Mouse (Mus musculus): ENCODE results near the gene Lekr1.
A peak's percentile ranks its signal among the peaks of the same experiment; 100 is the strongest.

Gene Lekr1

DNA sequence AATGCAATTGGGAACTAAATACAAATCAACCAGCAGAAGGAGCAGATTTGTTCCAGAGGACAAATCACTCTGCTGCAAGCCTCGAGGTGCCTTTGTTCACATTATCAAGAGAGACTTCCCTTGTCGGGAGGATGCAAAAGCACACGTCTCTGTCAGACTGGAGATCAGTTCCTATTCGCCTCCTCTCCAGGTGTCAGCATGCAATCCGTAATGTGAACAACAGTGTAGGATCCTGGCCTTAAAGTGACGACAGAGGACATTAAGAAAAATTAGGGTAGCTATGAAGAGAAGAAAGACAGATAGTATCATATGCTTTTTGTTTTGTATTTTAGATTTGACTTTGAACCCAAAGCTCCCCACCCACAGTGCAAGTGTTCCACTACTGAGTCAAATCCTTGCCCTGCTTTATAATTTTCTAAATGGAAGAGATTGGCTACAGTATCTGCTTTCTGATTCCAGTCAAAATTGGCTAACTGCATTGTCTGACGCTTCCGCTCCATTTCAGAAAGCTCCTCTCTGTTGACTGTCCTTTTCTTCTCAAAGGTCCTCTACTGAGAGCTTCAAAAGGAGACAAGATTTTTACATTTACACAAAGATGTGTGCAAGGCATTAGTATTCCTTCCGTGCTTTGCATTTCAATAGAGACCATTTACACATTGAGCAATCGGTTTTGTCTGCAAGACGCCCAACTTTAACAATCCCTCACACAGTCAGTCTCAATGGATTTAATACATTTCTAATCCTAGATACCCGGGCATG, 8.9 kb upstream of the Lekr1 start:
- DNase-seq (ENCODE audit: low spot score), result no peak

GRCm38 (mm10) chr3:65658081-65658612, 7.9 kb upstream of the Lekr1 start:
- DNase-seq (ENCODE audit: low spot score), result no peak

DNA sequence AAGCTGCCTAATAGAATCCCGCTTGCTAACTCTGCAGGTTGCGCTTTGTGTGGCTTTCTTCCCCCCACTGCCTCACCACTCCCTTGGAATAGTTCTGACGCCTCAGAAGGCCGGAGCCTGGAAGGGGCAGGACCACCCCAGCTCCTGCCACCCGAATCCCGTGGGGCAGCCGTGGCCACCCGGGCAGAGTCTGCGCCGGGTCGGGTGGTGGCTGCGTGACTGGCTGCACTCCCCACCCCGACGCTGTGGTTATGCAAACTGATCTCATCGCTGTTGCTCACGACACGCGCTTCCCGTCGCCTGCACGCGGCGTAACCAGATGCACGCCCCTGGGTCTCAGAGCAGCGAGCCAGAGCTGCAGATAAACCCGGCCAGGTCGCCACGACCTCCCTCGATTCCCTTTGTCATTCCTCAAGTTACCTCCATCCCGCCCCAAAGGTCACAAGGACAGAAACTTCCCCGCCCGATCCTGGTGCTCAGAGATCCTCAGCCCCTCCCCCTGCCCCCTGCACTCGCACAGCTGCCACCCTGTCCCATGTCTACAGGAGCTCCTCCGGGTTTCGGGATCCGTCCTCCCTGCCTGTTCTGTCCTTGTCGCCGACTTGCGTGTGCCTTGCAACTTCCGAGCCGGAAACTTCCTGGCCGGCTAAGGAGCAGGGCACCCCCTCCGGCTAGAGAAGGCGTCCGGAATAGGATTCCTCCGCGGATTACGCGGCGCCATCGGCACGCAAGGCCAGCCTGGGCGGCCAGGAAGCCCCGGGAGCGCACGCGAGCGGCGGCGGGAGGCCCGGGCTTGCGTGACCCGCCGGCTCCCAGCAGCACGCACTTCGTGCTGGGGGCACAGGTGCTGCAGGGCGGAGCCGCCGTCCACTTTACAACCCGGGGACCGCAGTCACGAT, 7.1 kb upstream of the Lekr1 start:
- DNase-seq (ENCODE audit: low spot score), result peak; percentile 75

GRCm38 (mm10) chr3:65659620-65659932, 6.5 kb upstream of the Lekr1 start:
- DNase-seq (ENCODE audit: low spot score), result no peak

DNA sequence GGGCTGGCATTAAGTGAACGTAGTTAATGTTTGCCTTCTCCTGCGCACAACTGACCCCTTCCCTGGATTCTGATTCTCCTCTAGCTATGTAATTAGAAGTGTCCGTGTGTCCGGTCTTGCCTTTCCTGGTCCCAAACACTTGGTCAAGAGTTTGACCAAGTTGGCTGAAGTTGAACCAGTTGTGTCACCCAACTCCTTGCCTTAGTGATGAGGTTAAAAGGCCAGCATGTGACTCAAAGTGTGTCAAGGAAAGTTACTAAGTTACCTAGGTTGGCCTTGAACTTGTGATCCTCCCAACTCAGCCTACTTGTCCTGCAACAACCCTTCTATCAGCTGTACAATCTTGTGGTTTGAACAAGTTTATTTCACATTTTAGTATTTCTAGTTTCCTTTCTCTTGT, 5.7 kb upstream of the Lekr1 start:
- no peak for DNase-seq (ENCODE audit: low spot score)

DNA sequence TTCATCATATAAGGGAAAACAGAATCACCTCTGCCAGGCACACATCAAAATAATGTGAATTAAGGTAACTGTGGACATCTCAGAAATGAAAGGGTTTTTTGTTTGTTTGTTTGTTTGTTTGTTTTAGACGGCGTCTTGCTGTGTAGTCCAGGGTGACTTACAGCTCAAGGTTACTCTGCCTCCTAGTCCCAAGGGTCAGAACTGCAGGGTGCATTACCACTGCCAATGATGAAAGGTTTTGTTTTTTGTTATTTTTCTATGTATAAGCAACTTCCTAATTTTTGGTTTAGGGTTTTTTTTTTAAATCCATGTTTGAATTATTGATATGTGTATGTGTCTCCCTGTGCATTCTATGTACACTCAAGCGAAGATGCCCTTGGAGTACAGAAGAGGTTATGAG, 4.3 kb upstream of the Lekr1 start:
- DNase-seq (ENCODE audit: low spot score), result no peak

- DNase-seq (ENCODE audit: low spot score), result no peak
Observed at GRCm38 (mm10) chr3:65663176-65663575, 2.9 kb upstream of the Lekr1 start.

- no peak for DNase-seq (ENCODE audit: low spot score)
Observed at GRCm38 (mm10) chr3:65670216-65670615, 4.2 kb downstream of the Lekr1 start.

DNA sequence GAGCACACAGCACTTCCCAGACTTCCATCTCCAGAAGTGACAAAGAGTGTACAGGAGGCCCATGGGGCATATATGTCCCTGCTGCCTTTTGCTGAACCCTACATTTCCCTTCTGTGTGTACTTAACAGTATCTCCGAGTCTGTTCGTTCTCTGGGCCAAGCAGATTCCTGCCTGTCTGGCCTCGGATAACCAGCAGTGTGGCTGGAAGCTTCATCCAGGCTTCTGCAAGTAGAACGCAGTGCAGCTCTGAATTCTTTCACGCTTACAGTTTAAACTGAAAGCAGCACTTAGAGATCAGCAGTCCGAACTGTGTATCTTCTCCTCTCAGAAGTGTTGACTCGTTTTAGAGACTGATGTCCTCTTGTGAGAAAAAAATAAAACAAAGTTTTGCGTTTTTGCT, 7.7 kb downstream of the Lekr1 start:
- peak; percentile 28 for DNase-seq (ENCODE audit: low spot score)

- no peak for DNase-seq (ENCODE audit: low spot score)
Observed at GRCm38 (mm10) chr3:65680612-65681011, 14.6 kb downstream of the Lekr1 start.

DNA sequence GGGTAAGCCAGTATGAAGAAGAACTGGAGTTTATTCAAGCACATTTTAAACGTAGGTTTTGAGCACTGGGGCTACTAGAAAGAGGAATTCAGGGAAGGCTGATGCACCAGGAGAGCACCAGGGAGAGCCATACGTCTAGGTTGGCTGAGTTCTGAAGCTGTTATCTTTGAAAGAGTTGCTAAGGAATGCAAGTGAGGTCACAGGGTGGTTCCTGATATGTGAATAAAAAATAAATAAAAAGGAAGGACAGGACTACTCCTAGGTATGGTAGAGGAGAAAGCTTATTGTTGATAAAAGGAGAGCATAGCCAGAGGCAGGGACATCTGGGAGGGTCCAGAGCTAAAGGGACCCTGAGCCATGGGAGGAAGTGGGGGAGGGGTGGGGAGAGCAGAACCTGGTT, 23.7 kb downstream of the Lekr1 start:
- no peak for DNase-seq (ENCODE audit: low spot score)

DNA sequence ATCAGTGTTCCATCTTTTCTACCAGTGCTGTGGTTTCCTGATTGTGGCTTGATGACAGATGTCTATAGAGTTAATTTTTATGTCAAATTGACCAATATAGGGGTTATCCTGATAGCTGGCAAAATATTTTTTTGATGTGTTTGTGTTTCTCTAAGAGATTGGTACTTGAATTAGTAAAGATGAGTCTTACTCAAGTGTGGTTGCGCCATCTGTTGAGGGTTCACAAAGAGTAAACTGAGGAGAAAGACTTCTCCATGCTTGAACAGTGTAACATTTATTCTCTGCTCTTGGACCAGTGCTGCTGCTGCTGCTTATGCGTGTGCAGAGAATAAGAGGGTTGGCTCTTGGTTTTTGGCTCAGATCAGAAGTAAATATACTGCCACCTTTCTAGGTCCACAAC, 24.8 kb downstream of the Lekr1 start:
- no peak for DNase-seq (ENCODE audit: low spot score)

- no peak for DNase-seq (ENCODE audit: low spot score)
Observed at GRCm38 (mm10) chr3:65699704-65700103, 33.7 kb downstream of the Lekr1 start.

DNA sequence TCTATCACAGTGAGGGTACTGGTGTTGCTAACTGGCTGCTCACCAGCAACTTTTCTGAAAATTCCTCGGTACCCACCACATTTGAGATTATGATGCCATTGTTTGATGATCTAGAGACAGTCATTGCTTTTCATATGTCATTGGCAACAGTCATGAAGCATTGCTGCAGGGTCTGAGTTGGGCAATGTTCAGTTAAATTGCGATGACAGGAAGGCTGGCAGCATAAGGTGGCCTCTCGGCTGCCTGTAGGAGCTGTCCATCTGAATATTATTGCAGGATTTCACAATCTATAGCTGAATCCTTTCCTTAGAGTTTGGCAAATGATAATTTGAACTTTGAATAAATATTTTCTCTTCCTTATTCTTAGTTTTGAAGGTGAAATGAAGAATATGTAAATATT, 48.3 kb downstream of the Lekr1 start:
- no peak for DNase-seq (ENCODE audit: low spot score)

GRCm38 (mm10) chr3:65717406-65717805, 51.4 kb downstream of the Lekr1 start:
- peak; percentile 57 for DNase-seq (ENCODE audit: low spot score)

GRCm38 (mm10) chr3:65722897-65723296, 56.9 kb downstream of the Lekr1 start:
- DNase-seq (ENCODE audit: low spot score), result no peak

- DNase-seq (ENCODE audit: low spot score), result no peak
Observed at GRCm38 (mm10) chr3:65723664-65724063, 57.6 kb downstream of the Lekr1 start.

DNA sequence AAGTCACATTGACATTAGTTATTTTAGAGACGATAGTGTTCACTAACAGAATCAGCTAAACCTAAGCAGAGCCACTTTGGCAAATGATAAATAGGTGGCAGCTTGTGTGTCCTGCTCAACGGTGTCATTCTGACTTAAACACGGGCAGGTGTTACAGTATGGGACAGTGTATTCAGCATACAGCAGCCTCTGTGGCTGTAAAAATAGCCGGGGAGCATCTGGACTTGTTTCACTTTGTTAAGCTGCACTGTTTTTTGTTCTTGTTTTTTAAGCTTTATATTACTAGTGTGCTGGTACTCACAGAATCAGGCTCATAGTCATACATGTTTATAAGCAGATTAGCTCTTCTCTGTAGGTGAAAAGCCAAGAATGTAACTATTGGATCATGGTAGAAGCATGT, 71.8 kb downstream of the Lekr1 start:
- DNase-seq (ENCODE audit: low spot score), result no peak

DNA sequence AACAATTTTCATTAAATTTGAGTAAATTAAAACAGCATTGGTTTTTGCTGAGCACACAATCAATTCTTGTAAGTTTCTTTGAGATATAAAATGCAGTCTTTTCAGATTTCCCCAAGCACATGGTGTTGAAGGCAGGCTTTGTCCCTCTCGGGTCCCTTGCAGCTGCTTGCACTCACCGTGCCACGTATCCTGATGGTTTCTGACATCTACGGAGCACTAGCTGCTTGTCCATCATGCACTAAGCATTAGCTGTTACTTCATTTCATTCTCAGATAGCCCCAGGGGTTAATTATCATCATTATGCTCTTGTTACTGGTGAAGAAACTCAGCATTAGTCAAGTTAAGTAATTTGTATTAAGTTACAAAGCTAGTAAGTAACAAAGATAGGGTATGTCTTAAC, 78.9 kb downstream of the Lekr1 start:
- DNase-seq (ENCODE audit: low spot score), result no peak

- no peak for DNase-seq (ENCODE audit: low spot score)
Observed at GRCm38 (mm10) chr3:65764511-65765508, 98.8 kb downstream of the Lekr1 start.

DNA sequence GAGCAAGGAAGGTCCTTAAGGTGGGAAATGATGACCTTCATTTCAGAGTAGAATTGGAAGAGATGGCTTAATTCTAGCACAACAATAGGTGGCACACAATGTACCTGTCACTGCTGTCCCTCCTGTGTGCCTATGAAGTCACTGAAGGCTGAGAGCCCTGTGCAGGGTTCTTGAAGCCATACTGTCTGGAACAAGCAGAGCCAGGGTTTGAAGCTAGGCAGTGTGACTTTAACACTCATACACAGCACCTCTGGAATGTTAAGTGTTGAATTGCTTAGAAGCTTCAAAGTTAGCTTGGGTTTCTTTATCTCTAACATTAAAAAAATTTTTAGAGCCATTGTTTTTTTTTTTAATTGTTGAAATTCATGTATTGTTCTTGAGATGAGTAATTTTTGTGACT, 100.4 kb downstream of the Lekr1 start:
- DNase-seq (ENCODE audit: low spot score), result no peak

All from ovary, postnatal 36 days (tissue).